Mouse (Mus musculus) embryonic facial prominence, embryonic 11.5 days (tissue): Measurements from ENCODE around the gene Pnpla3. TPM values are rescaled to one million over a fixed set of nuclear protein-coding genes. Genes with fewer than 3 reads are reported as not detected.

Experiments
- ATAC-seq: fragments of 200-750 bp; cut with Nextera tagmentation; replicated peaks from 2 replicates; pipeline ENCODE4 v1.8.0; 2017; ENCODE audit warnings: low read depth; ENCODE audit not compliant: insufficient number of reproducible peaks, low FRiP score, low TSS enrichment
- DNase-seq: peaks from one replicate; pipeline ENCODE4 v3.0.0-alpha.2; 2015; ENCODE audit warnings: low spot score
- H3K27ac ChIP-seq: fragments of 300-500 bp; sonication (generic); replicated peaks from 2 replicates; pipeline ENCODE4 v1.5.1; 2014; ENCODE audit warnings: mild to moderate bottlenecking, low read depth, low read length, control low read depth
- H3K27me3 ChIP-seq: fragments of 300-500 bp; sonication (generic); 2 replicates; pipeline ENCODE4 v1.6.1; 2014; ENCODE audit warnings: mild to moderate bottlenecking, low read length, moderate library complexity, mixed read lengths; ENCODE audit not compliant: control insufficient read depth, insufficient read depth
- H3K36me3 ChIP-seq: fragments of 300-500 bp; sonication (generic); replicated peaks from 2 replicates; pipeline ENCODE4 v1.6.1; 2014; ENCODE audit warnings: low read depth, mild to moderate bottlenecking, low read length, moderate library complexity, mixed read lengths; ENCODE audit not compliant: control insufficient read depth, insufficient read depth
- H3K4me1 ChIP-seq: fragments of 300-500 bp; sonication (generic); 2 replicates; pipeline ENCODE4 v1.6.1; 2014; ENCODE audit warnings: low read length, mixed read lengths; ENCODE audit not compliant: control insufficient read depth, insufficient read depth
- H3K4me2 ChIP-seq: fragments of 300-500 bp; sonication (generic); 2 replicates; pipeline ENCODE4 v1.6.1; 2014; ENCODE audit warnings: low read depth, mild to moderate bottlenecking, control low read depth, low read length, moderate library complexity
- H3K4me3 ChIP-seq: fragments of 300-500 bp; sonication (generic); 2 replicates; pipeline ENCODE4 v1.5.1; 2014; ENCODE audit warnings: low read depth, low read length, control low read depth
- H3K9ac ChIP-seq: fragments of 300-500 bp; sonication (generic); replicated peaks from 2 replicates; pipeline ENCODE4 v1.6.1; 2014; ENCODE audit warnings: mild to moderate bottlenecking, control low read depth, low read length
- H3K9me3 ChIP-seq: fragments of 300-500 bp; sonication (generic); replicated peaks from 2 replicates; pipeline ENCODE4 v1.6.1; 2016; ENCODE audit warnings: mild to moderate bottlenecking, low read length, inconsistent platforms, mixed read lengths; ENCODE audit not compliant: control insufficient read depth
- WGBS: fragments of 180-500 bp; shearing (Covaris S2); extraction: QIAGEN DNeasy Blood & Tissue Kit; methylation state at CpG from one replicate; pipeline ENCODE4 v1.1.7; 2014; 5-methylcytosine and 5-hydroxymethylcytosine counted together
- polyA plus RNA-seq: library from polyadenylated mRNA; unstranded; fragments of >200 nt; fragmentation: Nextera tagmentation; extraction: Ambion mirVana; gene quantifications from 2 replicates; pipeline ENCODE4 v1.2.1, GENCODE M21; 2014

Gene Pnpla3
- polyA plus RNA-seq, 1 experiment from 2014 or later, result 0.79 TPM

DNA sequence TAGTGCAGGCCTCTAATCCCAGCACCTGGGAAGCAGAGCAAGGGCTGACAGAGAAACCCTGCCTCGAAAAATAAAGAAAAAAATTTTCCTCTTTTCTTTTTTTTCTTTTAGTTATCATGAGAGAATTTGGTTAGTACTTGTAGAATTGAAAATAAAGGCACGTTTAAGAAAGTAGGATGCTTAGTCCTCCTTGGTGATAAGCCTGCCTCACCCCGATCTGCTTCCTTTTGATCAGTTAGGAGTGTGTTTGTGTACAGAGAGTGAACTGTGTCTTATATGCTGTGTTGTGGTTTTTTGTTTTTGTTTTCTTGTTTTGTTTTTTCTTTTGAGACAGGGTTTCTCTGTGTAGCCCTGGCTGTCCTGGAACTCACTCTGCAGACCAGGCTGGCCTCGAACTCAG lies 39.7 kb downstream of the Pnpla3 start:
- H3K9me3 ChIP-seq, result no peaks in the 10 kb centered on the region
- no peak overlapping the region for H3K4me2 ChIP-seq
- H3K4me1 ChIP-seq, result no peaks in the 10 kb centered on the region
- H3K9ac ChIP-seq, result no peak overlapping the region
- no peak for DNase-seq
- WGBS, result 94% methylated on average over 4 of the region's 4 CpGs
- no peaks in the 10 kb centered on the region for H3K27me3 ChIP-seq
- no peak overlapping the region for H3K4me3 ChIP-seq
- no peak for ATAC-seq
- H3K27ac ChIP-seq, result no peak overlapping the region
- peaks cover 11% of the 10 kb centered on the region for H3K36me3 ChIP-seq

GRCm38 (mm10) chr15:84209517-84210412 lies 42.1 kb downstream of the Pnpla3 start:
- H3K4me2 ChIP-seq, result no peak overlapping the region
- no peak overlapping the region for H3K9ac ChIP-seq
- H3K4me1 ChIP-seq, result no peaks in the 10 kb centered on the region; the same call in 1 of the 2 replicates
- peaks cover 9% of the 10 kb centered on the region for H3K36me3 ChIP-seq
- H3K4me3 ChIP-seq, result no peak overlapping the region
- WGBS, result 90% methylated on average over 11 of the region's 11 CpGs
- H3K9me3 ChIP-seq, result no peaks in the 10 kb centered on the region
- no peak for DNase-seq
- no peaks in the 10 kb centered on the region for H3K27me3 ChIP-seq
- no peak for ATAC-seq
- H3K27ac ChIP-seq, result no peak overlapping the region

DNA sequence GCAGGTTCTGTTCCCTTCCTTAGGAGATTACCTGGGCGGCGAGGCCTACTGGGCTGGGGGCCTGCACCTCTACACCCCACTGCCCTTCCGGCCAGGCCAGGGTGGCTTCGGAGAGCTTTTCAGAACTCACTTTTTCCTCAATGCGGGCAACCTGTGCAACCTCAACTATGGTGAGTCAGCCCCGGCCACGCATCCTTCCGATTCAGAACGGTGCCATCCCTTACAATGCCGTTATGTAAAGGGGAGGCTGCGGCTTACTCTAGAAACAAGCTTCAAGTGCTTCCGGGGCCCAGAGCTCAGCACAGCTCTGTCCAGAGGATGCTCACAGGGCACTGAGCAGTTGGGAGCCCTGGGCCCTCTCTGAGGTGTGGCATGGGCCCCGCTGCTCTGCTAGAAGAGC lies 42.8 kb downstream of the Pnpla3 start:
- no peak for DNase-seq
- no peaks in the 10 kb centered on the region for H3K9me3 ChIP-seq
- no peak for ATAC-seq
- H3K27me3 ChIP-seq, result no peaks in the 10 kb centered on the region
- no peak overlapping the region for H3K27ac ChIP-seq
- 96% methylated on average over 13 of the region's 13 CpGs for WGBS
- H3K4me2 ChIP-seq, result no peak overlapping the region
- H3K4me1 ChIP-seq, result no peaks in the 10 kb centered on the region; the same call in 1 of the 2 replicates
- H3K4me3 ChIP-seq, result no peak overlapping the region
- H3K36me3 ChIP-seq, result peaks cover 9% of the 10 kb centered on the region
- H3K9ac ChIP-seq, result no peak overlapping the region

DNA sequence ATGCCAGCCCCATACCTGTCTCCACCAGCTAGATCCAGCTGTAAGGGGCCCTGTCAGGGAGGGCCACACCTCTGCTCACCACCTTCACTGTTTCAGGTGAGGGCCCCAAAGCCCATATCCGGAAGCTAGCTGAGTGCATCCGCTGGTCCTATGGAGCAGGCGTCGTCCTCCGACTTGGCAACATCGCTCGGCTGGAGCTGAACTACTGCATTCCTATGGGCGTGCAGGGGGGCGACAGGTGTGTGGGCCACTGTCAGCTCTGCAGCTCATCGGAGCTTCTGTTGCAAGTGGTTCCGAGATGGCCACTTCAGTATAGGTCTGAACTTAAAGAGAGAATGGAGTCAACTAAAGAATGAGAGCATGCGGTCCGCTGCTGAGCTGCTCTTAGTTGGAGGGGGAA lies 43.3 kb downstream of the Pnpla3 start:
- H3K4me3 ChIP-seq, result no peak overlapping the region
- no peak overlapping the region for H3K9ac ChIP-seq
- H3K27ac ChIP-seq, result no peak overlapping the region
- no peaks in the 10 kb centered on the region; the same call in 1 of the 2 replicates for H3K4me1 ChIP-seq
- H3K4me2 ChIP-seq, result no peak overlapping the region
- H3K27me3 ChIP-seq, result no peaks in the 10 kb centered on the region
- H3K36me3 ChIP-seq, result peaks cover 9% of the 10 kb centered on the region
- WGBS, result 92% methylated on average over 13 of the region's 13 CpGs
- ATAC-seq (no peak), DNase-seq (no peak)
- no peaks in the 10 kb centered on the region for H3K9me3 ChIP-seq

DNA sequence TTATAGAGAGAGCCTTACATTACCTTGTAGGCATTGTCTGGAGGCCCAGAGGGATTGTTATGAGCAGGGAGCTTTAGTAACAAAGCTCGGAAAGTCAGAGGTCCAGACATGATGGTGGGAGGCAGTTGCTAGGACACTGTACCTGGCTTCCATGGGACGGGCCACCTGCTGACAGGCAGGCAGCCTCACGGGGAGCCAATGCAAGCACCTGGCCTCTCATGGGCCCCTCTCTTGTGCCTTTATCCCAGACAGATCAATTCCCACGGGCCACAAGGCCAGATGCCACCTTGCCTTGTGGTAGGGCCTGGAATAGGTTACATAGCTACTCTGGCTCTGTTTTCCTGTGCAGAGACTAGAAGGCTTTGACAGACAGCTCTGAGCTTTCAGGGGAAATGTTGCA lies 43.9 kb downstream of the Pnpla3 start:
- Histone ChIP-seq H3K36me3 (peaks cover 6% of the 10 kb centered on the region), H3K27ac (no peak overlapping the region), H3K4me1 (peaks cover 5% of the 10 kb centered on the region; the same call in 1 of the 2 replicates), H3K27me3 (no peaks in the 10 kb centered on the region), H3K4me2 (no peak overlapping the region), H3K4me3 (no peak overlapping the region), H3K9ac (no peak overlapping the region), H3K9me3 (no peaks in the 10 kb centered on the region)
- WGBS, result 82% methylated on average over 4 of the region's 4 CpGs
- ATAC-seq (no peak), DNase-seq (no peak)

DNA sequence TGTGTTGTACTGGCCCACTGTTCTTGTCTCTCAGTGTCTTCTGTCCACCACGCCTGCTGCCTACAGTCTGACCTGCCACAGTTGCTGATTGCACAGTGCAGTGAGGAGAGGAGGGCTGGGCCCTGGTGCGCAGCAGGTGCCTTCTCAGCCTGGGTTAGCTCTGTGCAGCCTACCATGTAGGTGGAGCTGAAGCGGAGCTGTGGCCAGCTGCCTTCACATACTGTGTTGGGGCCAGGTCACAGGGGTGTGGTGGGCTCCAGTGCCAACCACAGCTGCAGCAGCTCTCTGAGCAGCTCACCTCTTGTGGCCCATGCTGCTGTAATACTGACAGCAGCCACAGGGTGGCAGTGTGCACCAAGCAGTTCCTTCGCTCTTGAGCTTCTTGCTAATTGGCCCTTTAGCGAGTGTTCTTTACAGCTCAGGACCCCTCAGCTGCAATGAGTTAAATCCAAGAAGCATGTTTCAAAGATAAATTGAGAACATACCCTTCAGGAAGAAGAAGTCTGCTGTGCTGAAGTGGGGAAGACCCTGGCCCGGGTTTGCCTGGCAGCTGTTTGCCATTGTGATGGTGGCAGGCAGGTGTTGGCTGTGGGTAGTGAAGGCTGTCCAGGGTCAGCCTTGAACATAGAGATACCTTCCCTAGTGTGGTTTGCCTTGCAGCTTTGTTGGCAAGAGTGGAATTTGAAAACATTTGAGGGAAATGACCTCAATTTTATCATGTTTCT lies 44.6 kb downstream of the Pnpla3 start:
- H3K36me3 ChIP-seq, result peaks cover 4% of the 10 kb centered on the region
- no peak overlapping the region for H3K4me2 ChIP-seq
- H3K4me1 ChIP-seq, result peaks cover 5% of the 10 kb centered on the region; the same call in 1 of the 2 replicates
- no peaks in the 10 kb centered on the region for H3K27me3 ChIP-seq
- ATAC-seq (peak; percentile 31), DNase-seq (peak; percentile 92)
- no peak overlapping the region for H3K4me3 ChIP-seq
- H3K27ac ChIP-seq, result no peak overlapping the region
- no peak overlapping the region for H3K9ac ChIP-seq
- no peaks in the 10 kb centered on the region for H3K9me3 ChIP-seq
- 44% methylated on average over 6 of the region's 6 CpGs for WGBS

- Histone ChIP-seq H3K4me2 (no peak overlapping the region), H3K27ac (no peak overlapping the region), H3K9me3 (no peaks in the 10 kb centered on the region), H3K27me3 (no peaks in the 10 kb centered on the region), H3K4me1 (peaks cover 8% of the 10 kb centered on the region), H3K4me3 (no peak overlapping the region), H3K9ac (no peak overlapping the region), H3K36me3 (peaks cover 3% of the 10 kb centered on the region)
- no peak for ATAC-seq
- no peak for DNase-seq
- 71% methylated on average over 2 of the region's 2 CpGs for WGBS
Measured at GRCm38 (mm10) chr15:84212756-84213105, 45.1 kb downstream of the Pnpla3 start.
